Mouse (Mus musculus): Measurements from ENCODE around the gene Ptprd. TPM values are rescaled to one million over a fixed set of nuclear protein-coding genes. Genes with fewer than 3 reads are reported as not detected.

The Ptprd gene
- polyA plus RNA-seq, 1 experiment from 2014 or later: 0.32 TPM

- no peaks in the 10 kb centered on the region for H3K27me3 ChIP-seq
- ChIA-PET CTCF (no interaction called here), POLR2A (no interaction called here)
- ATAC-seq (no peak), DNase-seq (ENCODE audit: low read depth, low spot score) (no peak)
- in situ Hi-C loops (cut with MboI; ENCODE audit: low pct_unique_long_range_greater_than_20kb): no loop called here
- no peak for TF ChIP-seq CTCF (IDR thresholded peaks at IDR 0.05)
Observed at GRCm38 (mm10) chr4:76370041-76370880, 1841.5 kb downstream of the Ptprd start.

DNA sequence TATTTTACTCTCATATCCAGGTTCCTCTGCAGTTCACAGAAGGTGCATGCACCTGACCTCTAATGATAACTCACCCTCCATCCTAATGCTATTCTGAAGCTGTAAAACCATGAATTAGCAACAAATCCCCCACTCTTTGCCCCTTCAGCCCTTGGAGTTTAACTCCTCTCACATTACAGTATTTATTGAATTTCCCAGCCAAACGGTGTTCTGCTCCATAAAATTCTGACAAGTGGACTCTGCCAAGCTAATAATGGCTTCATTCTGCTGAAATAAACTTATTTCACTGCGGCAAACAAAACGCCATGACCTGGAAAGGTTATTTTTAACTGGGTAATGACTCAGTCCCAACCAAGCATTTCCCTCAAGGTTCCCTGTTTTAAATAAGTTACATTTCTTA is 1842.7 kb downstream of the Ptprd start:
- ChIA-PET POLR2A (no interaction called here), CTCF (no interaction called here)
- no peak for TF ChIP-seq CTCF (IDR thresholded peaks at IDR 0.05)
- no peak for ATAC-seq
- in situ Hi-C loops (cut with MboI; ENCODE audit: low pct_unique_long_range_greater_than_20kb): no loop called here
- DNase-seq (ENCODE audit: low read depth, low spot score): no peak
- no peaks in the 10 kb centered on the region for H3K27me3 ChIP-seq

GRCm38 (mm10) chr4:76368291-76368690 is 1843.5 kb downstream of the Ptprd start:
- in situ Hi-C loops (cut with MboI; ENCODE audit: low pct_unique_long_range_greater_than_20kb): no loop called here
- no peak for DNase-seq (ENCODE audit: low read depth, low spot score)
- CTCF ChIA-PET: no interaction called here
- no peak for TF ChIP-seq CTCF (IDR thresholded peaks at IDR 0.05)
- ATAC-seq: no peak
- no peaks in the 10 kb centered on the region for H3K27me3 ChIP-seq
- POLR2A ChIA-PET: no interaction called here

GRCm38 (mm10) chr4:76367285-76367684 is 1844.5 kb downstream of the Ptprd start:
- ATAC-seq (no peak), DNase-seq (ENCODE audit: low read depth, low spot score) (no peak)
- no peak for TF ChIP-seq CTCF (IDR thresholded peaks at IDR 0.05)
- ChIA-PET CTCF (no interaction called here), POLR2A (no interaction called here)
- H3K27me3 ChIP-seq: no peaks in the 10 kb centered on the region
- in situ Hi-C loops (cut with MboI; ENCODE audit: low pct_unique_long_range_greater_than_20kb): no loop called here

DNA sequence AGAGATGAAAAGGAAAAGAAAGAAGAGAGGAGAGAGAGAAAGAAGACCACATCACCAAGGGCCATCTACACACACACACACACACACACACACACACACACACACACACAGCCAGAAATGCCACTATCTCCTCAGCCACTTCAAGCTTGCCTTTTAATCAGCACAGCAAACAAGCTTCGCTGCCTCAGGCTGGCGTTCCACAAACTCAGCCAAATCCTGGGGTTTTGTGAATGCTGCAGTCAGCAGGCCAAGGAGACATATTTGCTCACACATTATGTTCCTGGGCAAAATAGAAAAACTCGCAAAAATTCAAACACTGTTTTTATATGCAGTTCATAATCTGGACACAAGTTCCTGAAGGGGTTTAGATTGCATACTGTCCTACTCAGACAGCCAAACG is 1845.9 kb downstream of the Ptprd start:
- no peak for TF ChIP-seq CTCF (IDR thresholded peaks at IDR 0.05)
- no peak for DNase-seq (ENCODE audit: low read depth, low spot score)

GRCm38 (mm10) chr4:76361546-76361945 is 1850.2 kb downstream of the Ptprd start:
- no peak for TF ChIP-seq CTCF (IDR thresholded peaks at IDR 0.05)
- ATAC-seq (no peak), DNase-seq (ENCODE audit: low read depth, low spot score) (no peak)
- H3K27me3 ChIP-seq: no peaks in the 10 kb centered on the region
- in situ Hi-C loops (cut with MboI; ENCODE audit: low pct_unique_long_range_greater_than_20kb): no loop called here
- ChIA-PET POLR2A (no interaction called here), CTCF (no interaction called here)

More for the DNA sequence above, 1845.9 kb downstream of the Ptprd start:
- no peak for ATAC-seq
- ChIA-PET CTCF (no interaction called here), POLR2A (no interaction called here)
- in situ Hi-C loops (cut with MboI; ENCODE audit: low pct_unique_long_range_greater_than_20kb): no loop called here
- no peaks in the 10 kb centered on the region for H3K27me3 ChIP-seq

GRCm38 (mm10) chr4:76354167-76354566 is 1857.6 kb downstream of the Ptprd start:
- ChIA-PET CTCF (no interaction called here), POLR2A (no interaction called here)
- in situ Hi-C loops (cut with MboI; ENCODE audit: low pct_unique_long_range_greater_than_20kb): no loop called here
- no peak for TF ChIP-seq CTCF (IDR thresholded peaks at IDR 0.05)
- no peak for DNase-seq (ENCODE audit: low read depth, low spot score)
- H3K27me3 ChIP-seq: no peaks in the 10 kb centered on the region
- ATAC-seq: no peak

DNA sequence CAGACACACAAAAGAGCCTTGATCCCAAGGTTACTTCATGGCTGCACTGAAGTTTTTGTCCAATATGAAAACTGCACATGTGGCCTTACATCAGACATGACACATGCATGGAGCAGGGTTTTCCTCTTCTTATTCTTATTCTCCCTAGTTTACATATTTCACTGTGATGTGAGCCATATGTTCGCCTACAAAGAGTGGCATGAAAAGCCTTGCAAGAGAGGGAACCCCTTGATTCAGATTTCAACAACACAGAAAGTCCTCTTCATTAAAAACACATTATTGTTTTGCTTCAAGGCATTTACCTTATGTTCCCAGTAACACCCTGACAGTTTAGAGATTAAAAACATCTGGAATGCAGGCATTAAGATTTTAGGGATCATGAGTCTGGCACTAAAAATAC is 1859.3 kb downstream of the Ptprd start:
- no peak for TF ChIP-seq CTCF (IDR thresholded peaks at IDR 0.05)
- CTCF ChIA-PET: no interaction called here
- in situ Hi-C loops (cut with MboI; ENCODE audit: low pct_unique_long_range_greater_than_20kb): no loop called here
- H3K27me3 ChIP-seq: no peaks in the 10 kb centered on the region
- DNase-seq (ENCODE audit: low read depth, low spot score): no peak
- no peak for ATAC-seq
- POLR2A ChIA-PET: no interaction called here

DNA sequence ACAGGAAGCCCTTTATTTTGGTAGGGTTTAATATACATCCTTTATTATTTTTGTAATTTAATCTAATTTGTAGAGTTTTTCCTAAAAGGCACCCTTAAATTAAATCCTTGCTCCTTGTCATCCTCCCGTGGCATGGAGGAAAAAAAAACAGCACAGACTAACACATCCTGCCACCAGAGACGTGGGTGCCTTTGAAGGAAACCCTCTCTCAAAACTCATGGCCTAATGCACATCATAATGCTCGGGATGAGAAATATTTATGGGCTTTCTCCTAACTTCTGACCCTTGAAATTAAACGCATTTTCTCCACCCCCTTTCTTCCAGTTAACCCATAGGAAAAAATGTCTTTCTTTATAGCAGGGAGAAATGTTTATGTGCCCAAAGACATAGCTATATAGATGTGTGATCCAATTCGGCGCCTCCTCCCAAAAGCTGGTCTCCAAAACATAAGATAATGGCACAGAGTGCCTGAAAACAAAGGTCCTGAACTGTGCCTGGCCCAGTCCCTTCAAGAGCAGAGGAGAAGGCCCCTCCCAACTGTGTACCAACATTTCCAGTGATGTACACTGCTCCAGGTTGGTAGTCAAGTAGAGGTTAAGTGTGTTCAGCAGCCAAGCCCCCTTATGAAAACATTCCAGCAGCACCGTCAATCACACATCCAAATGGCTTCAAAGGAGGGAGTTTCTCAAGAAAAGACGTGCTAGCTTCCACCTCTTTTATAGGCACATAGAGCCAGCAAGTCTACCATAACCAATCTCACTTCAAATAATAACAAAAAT is 1860.4 kb downstream of the Ptprd start:
- H3K27me3 ChIP-seq: no peaks in the 10 kb centered on the region
- ChIA-PET CTCF (no interaction called here), POLR2A (no interaction called here)
- DNase-seq (ENCODE audit: low read depth, low spot score) (no peak), ATAC-seq (no peak)
- in situ Hi-C loops (cut with MboI; ENCODE audit: low pct_unique_long_range_greater_than_20kb): no loop called here
- no peak for TF ChIP-seq CTCF (IDR thresholded peaks at IDR 0.05)

DNA sequence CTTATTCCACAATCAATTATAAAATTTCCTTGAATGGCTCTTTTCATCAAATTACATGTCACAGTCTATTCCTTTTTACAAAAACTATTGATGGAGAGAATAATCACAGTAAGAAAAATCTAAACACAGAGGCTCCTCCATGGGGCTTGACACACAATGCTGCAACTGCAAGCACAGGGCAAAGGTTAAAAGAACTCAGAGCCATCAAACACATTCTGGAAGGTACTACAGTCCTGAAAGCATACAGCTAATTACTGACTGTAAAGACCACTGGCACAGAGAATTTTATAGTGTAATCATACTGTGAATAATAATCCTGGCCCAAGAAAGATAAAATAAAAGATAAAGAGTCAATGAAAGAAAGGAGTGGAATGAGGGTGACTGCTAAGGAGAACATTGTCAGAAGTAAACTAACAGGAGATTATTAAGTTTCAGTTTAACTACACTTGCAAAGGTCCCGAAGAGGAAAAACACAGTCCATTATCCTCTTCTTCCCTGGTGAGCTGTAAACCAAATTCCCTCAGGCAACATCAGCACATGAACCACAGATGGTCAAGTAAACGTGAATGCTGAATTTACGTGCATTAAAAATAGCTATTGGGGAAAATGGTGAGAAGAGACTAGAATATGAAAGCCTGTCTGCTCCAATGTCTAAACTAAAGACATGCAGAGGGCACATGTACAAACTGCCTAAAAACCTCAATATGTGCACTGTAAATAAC is 1861.4 kb downstream of the Ptprd start:
- ATAC-seq (no peak), DNase-seq (ENCODE audit: low read depth, low spot score) (no peak)
- in situ Hi-C loops (cut with MboI; ENCODE audit: low pct_unique_long_range_greater_than_20kb): no loop called here
- no peak for TF ChIP-seq CTCF (IDR thresholded peaks at IDR 0.05)
- no peaks in the 10 kb centered on the region for H3K27me3 ChIP-seq
- ChIA-PET POLR2A (no interaction called here), CTCF (no interaction called here)

- ChIA-PET POLR2A (no interaction called here), CTCF (no interaction called here)
- no peak for TF ChIP-seq CTCF (IDR thresholded peaks at IDR 0.05)
- DNase-seq (ENCODE audit: low read depth, low spot score): no peak
- no peaks in the 10 kb centered on the region for H3K27me3 ChIP-seq
- in situ Hi-C loops (cut with MboI; ENCODE audit: low pct_unique_long_range_greater_than_20kb): no loop called here
- no peak for ATAC-seq
Observed at GRCm38 (mm10) chr4:76344059-76344458, 1867.7 kb downstream of the Ptprd start.
